Mouse (Mus musculus): ENCODE measurements around the gene Btbd35f13.
"Not testable (repeated sequence)": the region's sequence is repeated elsewhere in the genome, so short reads cannot be mapped to it uniquely, and the experiment has no call there.

Btbd35f13 gene

DNA sequence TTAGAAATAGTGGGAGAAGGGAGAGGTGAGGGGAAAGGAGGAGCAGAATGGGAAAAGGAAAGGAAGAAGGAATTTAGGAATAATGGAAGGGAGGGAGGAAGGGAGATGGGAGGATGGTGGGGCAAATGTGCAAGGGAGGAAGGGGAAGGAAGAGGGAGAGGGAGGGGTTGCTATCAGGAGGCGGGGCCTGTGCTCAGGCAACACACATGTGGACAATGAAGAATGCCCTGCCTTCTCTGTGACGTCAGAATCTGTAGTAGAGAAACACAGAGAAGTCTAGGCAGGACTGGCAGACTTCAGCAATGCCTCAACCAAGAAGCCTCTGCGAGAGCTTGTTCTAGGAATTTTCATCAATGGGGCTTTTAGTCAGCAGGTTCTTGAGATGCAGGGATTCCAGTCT is at the start of gene Btbd35f13:
Gene Btbd35f13, plus strand, starts transcription at position 301 of the 400 bp plus-strand sequence.
- not testable (repeated sequence) for DNase-seq

DNA sequence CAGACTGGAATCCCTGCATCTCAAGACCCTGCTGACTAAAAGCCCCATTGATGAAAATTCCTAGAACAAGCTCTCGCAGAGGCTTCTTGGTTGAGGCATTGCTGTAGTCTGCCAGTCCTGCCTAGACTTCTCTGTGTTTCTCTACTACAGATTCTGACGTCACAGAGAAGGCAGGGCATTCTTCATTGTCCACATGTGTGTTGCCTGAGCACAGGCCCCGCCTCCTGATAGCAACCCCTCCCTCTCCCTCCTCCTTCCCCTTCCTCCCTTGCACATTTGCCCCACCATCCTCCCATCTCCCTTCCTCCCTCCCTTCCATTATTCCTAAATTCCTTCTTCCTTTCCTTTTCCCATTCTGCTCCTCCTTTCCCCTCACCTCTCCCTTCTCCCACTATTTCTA is 45.3 kb downstream of the Btbd35f13 start, which contains the start of gene Btbd35f14:
Gene Btbd35f14, minus strand, starts transcription at position 101 of the 400 bp plus-strand sequence.
- DNase-seq, result not testable (repeated sequence)

Data from cerebellum, postnatal 25 days (tissue).